Mouse (Mus musculus) macrophage (primary cell): ENCODE results near the gene Lnx2. TPM values are rescaled to one million over a fixed set of nuclear protein-coding genes. Genes with fewer than 3 reads are reported as not detected.

Source experiments
- H3K27ac ChIP-seq: fragments of 350-480 bp; formaldehyde crosslinking; 2 replicates; pipeline ENCODE4 v1.9.0; 2021
- H3K36me3 ChIP-seq: fragments of 350-480 bp; formaldehyde crosslinking; 2 replicates; pipeline ENCODE4 v1.9.0; 2021; ENCODE audit errors: inconsistent target
- H3K4me3 ChIP-seq: fragments of 350-480 bp; formaldehyde crosslinking; 2 replicates; pipeline ENCODE4 v1.9.0; 2021; ENCODE audit errors: inconsistent target
- H3K79me2 ChIP-seq: fragments of 350-480 bp; formaldehyde crosslinking; 2 replicates; pipeline ENCODE4 v1.9.0; 2021; ENCODE audit errors: inconsistent target
- WGBS: methylation state at CpG from one replicate; pipeline ENCODE4 v1.1.7; 2026; ENCODE audit warnings: inconsistent platforms; ENCODE audit not compliant: missing documents; 5-methylcytosine and 5-hydroxymethylcytosine counted together
- polyA plus RNA-seq: library from polyadenylated mRNA; stranded (reverse); fragments of 250-400 nt; gene quantifications from 3 replicates; pipeline ENCODE4 v1.2.4, GENCODE M21; 2018; ENCODE audit warnings: inconsistent platforms

The Lnx2 gene
- polyA plus RNA-seq, 1 experiment from 2014 or later, result 9.6 TPM

- Histone ChIP-seq H3K36me3 (no peaks in the 10 kb centered on the region), H3K79me2 (peaks cover 72% of the 10 kb centered on the region; the same call in 1 of the 2 replicates), H3K4me3 (no peak overlapping the region), H3K27ac (no peak overlapping the region)
- WGBS, result 98% methylated on average over 4 of the region's 7 CpGs
Observed at GRCm38 (mm10) chr5:147092448-147092847, 16.1 kb upstream of the Lnx2 start.

GRCm38 (mm10) chr5:147090256-147090963 is 14.0 kb upstream of the Lnx2 start:
- H3K79me2 ChIP-seq, result peaks cover 81% of the 10 kb centered on the region; the same call in 1 of the 2 replicates
- H3K4me3 ChIP-seq, result no peak overlapping the region
- H3K36me3 ChIP-seq, result no peaks in the 10 kb centered on the region
- H3K27ac ChIP-seq, result no peak overlapping the region
- 97% methylated on average over 11 of the region's 11 CpGs for WGBS

- H3K79me2 ChIP-seq, result peaks cover 86% of the 10 kb centered on the region; the same call in 1 of the 2 replicates
- no peaks in the 10 kb centered on the region for H3K36me3 ChIP-seq
- WGBS, result 94% methylated on average over 3 of the region's 3 CpGs
Observed at GRCm38 (mm10) chr5:147089836-147090235, 13.4 kb upstream of the Lnx2 start.

GRCm38 (mm10) chr5:147086816-147087215 is 10.4 kb upstream of the Lnx2 start:
- 95% methylated on average over 4 of the region's 4 CpGs for WGBS
- Histone ChIP-seq H3K36me3 (no peaks in the 10 kb centered on the region), H3K27ac (no peak overlapping the region), H3K79me2 (peaks cover 93% of the 10 kb centered on the region), H3K4me3 (no peak overlapping the region)

More at GRCm38 (mm10) chr5:147089836-147090235, 13.4 kb upstream of the Lnx2 start:
- H3K27ac ChIP-seq, result no peak overlapping the region
- no peak overlapping the region for H3K4me3 ChIP-seq

- Histone ChIP-seq H3K36me3 (no peaks in the 10 kb centered on the region), H3K79me2 (peaks cover 93% of the 10 kb centered on the region), H3K4me3 (no peak overlapping the region), H3K27ac (no peak overlapping the region)
- WGBS, result 95% methylated on average over 9 of the region's 9 CpGs
Observed at GRCm38 (mm10) chr5:147085201-147085894, 9.0 kb upstream of the Lnx2 start.

GRCm38 (mm10) chr5:147078110-147078900 is 1.9 kb upstream of the Lnx2 start:
- Histone ChIP-seq H3K79me2 (peaks cover 84% of the 10 kb centered on the region), H3K36me3 (no peaks in the 10 kb centered on the region), H3K27ac (peak overlapping the region; percentile 33; the same call in 1 of the 2 replicates), H3K4me3 (peak overlapping the region; percentile 80)
- 43% methylated on average over 11 of the region's 11 CpGs for WGBS

GRCm38 (mm10) chr5:147077305-147078034 is 1.1 kb upstream of the Lnx2 start:
- peak overlapping the region; percentile 33; the same call in 1 of the 2 replicates for H3K27ac ChIP-seq
- 0% methylated on average over 41 of the region's 57 CpGs for WGBS
- no peaks in the 10 kb centered on the region for H3K36me3 ChIP-seq
- peaks cover 85% of the 10 kb centered on the region for H3K79me2 ChIP-seq
- H3K4me3 ChIP-seq, result peak overlapping the region; percentile 80

- under 1% methylated on average over 16 of the region's 17 CpGs for WGBS
- Histone ChIP-seq H3K36me3 (no peaks in the 10 kb centered on the region), H3K4me3 (peak within 1 kb of the TSS; percentile 85), H3K27ac (peak within 1 kb of the TSS; percentile 35), H3K79me2 (peaks cover 85% of the 10 kb centered on the region)
Observed at GRCm38 (mm10) chr5:147076799-147077165, 396 bp upstream of the Lnx2 start, which contains the start of gene Polr1d. Gene Polr1d (plus strand): TSS chr5:147077050.

- peaks cover 85% of the 10 kb centered on the region for H3K79me2 ChIP-seq
- WGBS, result 37% methylated on average over 17 of the region's 21 CpGs
- peak overlapping the region; percentile 35 for H3K27ac ChIP-seq
- H3K36me3 ChIP-seq, result no peaks in the 10 kb centered on the region
- peak overlapping the region; percentile 85 for H3K4me3 ChIP-seq
Observed at GRCm38 (mm10) chr5:147075103-147076025, 1.0 kb downstream of the Lnx2 start.

GRCm38 (mm10) chr5:147073805-147074204 is 2.6 kb downstream of the Lnx2 start:
- Histone ChIP-seq H3K4me3 (no peak overlapping the region), H3K27ac (no peak overlapping the region), H3K36me3 (no peaks in the 10 kb centered on the region), H3K79me2 (peaks cover 85% of the 10 kb centered on the region)
- WGBS, result 90% methylated on average over 6 of the region's 6 CpGs

GRCm38 (mm10) chr5:147071886-147072285 is 4.5 kb downstream of the Lnx2 start:
- Histone ChIP-seq H3K36me3 (no peaks in the 10 kb centered on the region), H3K4me3 (no peak overlapping the region), H3K79me2 (peaks cover 92% of the 10 kb centered on the region), H3K27ac (no peak overlapping the region)
- WGBS, result 77% methylated on average over 4 of the region's 4 CpGs

- no peak overlapping the region for H3K4me3 ChIP-seq
- no peaks in the 10 kb centered on the region for H3K36me3 ChIP-seq
- WGBS, result 95% methylated on average over 16 of the region's 16 CpGs
- H3K79me2 ChIP-seq, result peaks cover 100% of the 10 kb centered on the region
- no peak overlapping the region for H3K27ac ChIP-seq
Observed at GRCm38 (mm10) chr5:147070791-147071516, 5.4 kb downstream of the Lnx2 start.

GRCm38 (mm10) chr5:147068876-147069275 is 7.5 kb downstream of the Lnx2 start:
- Histone ChIP-seq H3K4me3 (no peak overlapping the region), H3K36me3 (no peaks in the 10 kb centered on the region), H3K27ac (no peak overlapping the region), H3K79me2 (peaks cover 100% of the 10 kb centered on the region)
- 94% methylated on average over 5 of the region's 5 CpGs for WGBS
